Mouse (Mus musculus): ENCODE measurements around the gene Ogfr. TPM values are rescaled to one million over a fixed set of nuclear protein-coding genes. Genes with fewer than 3 reads are reported as not detected.

Ogfr gene
- total and polyA plus RNA-seq, 3 experiments = 57.3 to 79.1 (median 67.0) TPM

DNA sequence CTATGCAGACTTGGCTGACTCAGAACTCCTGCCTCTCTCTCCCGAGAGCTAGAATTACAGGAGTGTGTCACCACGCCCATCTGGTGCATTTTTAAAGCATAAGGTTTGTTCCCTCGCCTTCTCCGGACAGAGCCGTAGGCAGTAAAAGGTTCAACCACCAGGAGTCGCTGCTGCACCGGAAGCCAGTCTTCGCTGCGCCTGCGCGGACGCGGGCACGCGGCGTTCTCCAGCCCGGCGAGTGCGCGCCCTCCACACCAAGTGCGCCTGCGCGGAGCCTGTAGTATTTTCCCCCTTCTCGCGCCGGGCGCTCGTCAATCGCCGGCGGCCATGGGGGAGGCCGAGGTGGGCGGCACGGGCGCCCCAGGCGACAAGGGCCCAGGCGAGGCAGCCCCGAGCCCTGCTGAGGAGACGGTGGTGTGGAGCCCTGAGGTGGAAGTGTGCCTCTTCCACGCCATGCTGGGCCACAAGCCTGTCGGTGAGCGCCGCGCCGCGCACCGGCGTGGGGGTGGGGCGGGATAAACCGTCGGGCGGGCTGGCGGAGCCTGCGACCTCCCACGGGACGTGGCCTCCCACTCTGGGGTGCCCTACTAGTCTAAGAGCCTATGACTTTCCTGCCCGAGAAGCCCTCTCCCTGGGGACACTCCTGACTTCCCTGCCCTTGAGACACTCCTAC is 6.4 kb upstream of the Ogfr start (continued):
- TF ChIP-seq TCF12 (IDR thresholded peaks at IDR 0.05; ENCODE audit: low read depth, low read length) (peak; percentile 77), MAFK (IDR thresholded peaks at IDR 0.05; ENCODE audit: insufficient replicate concordance, low read length) (no peak), ZMIZ1 (IDR thresholded peaks at IDR 0.05; ENCODE audit: low read depth, low read length) (peak; percentile 80), ETS1 (conservative IDR thresholded peaks at IDR 0.05; ENCODE audit: low read depth, low read length) (peak; percentile 42; the same call in 1 of the 2 replicates), USF1 (IDR thresholded peaks at IDR 0.05; ENCODE audit: low read depth, low read length) (no peak), ZC3H11A (IDR thresholded peaks at IDR 0.05; ENCODE audit: low read depth, low read length) (no peak), EP300 (IDR thresholded peaks at IDR 0.05; ENCODE audit: low read length) (peak; percentile 49; the same call in 1 of the 2 replicates), JUND (conservative IDR thresholded peaks at IDR 0.05; ENCODE audit: low read depth, low read length) (no peak), CHD1 (IDR thresholded peaks at IDR 0.05; ENCODE audit: low read depth, low read length) (no peak), MAX (IDR thresholded peaks at IDR 0.05; ENCODE audit: low read length) (peak; percentile 91), JUN (IDR thresholded peaks at IDR 0.05; ENCODE audit: insufficient read depth, low read depth, low read length) (0 out of 2 replicates have a peak, but pooled peaks have one; percentile 14), IRF4 (IDR thresholded peaks at IDR 0.05; ENCODE audit: low read depth, low read length) (peak; percentile 74; the same call in 1 of the 2 replicates), USF2 (conservative IDR thresholded peaks at IDR 0.05; ENCODE audit: low read depth, low read length) (no peak), MYC (IDR thresholded peaks at IDR 0.05; ENCODE audit: low read depth, low read length) (peak; percentile 84), POLR2AphosphoS2 (IDR thresholded peaks at IDR 0.05; ENCODE audit: low read depth, low read length) (peak; percentile 51; the same call in 1 of the 2 replicates), CHD2 (IDR thresholded peaks at IDR 0.05; ENCODE audit: low read length) (peak; percentile 45; the same call in 1 of the 2 replicates), PAX5 (IDR thresholded peaks at IDR 0.05; ENCODE audit: low read length) (no peak), NELFE (IDR thresholded peaks at IDR 0.05; ENCODE audit: low read depth, low read length) (peak; percentile 88), MXI1 (IDR thresholded peaks at IDR 0.05; ENCODE audit: low read depth, low read length) (peak; percentile 81), GABPA (IDR thresholded peaks at IDR 0.05; ENCODE audit: insufficient replicate concordance, low read depth, low read length) (no peak), MEF2A (IDR thresholded peaks at IDR 0.05; ENCODE audit: borderline replicate concordance, low read depth, low read length) (peak; percentile 77; the same call in 1 of the 2 replicates)

GRCm38 (mm10) chr2:180583154-180583507 is 5.9 kb upstream of the Ogfr start:
- H3K4me3 ChIP-seq (replicated peaks in 1 of 3; ENCODE audit: low read depth in 2 of 3, low read length in 2 of 3, poor library complexity in 1 of 3) = peak overlapping the region; percentile 76 to 94 (median 88)
- H3K27ac ChIP-seq (ENCODE audit: insufficient read depth, low read depth) = no peak overlapping the region
- dilution Hi-C loops (cut with MboI; ENCODE audit: extremely low pct_ligation_motif_present, extremely low pct_unique_long_range_greater_than_20kb, low sequenced_read_pairs) = no loop called here
- TF ChIP-seq SIN3A (IDR thresholded peaks at IDR 0.05; ENCODE audit: low read length) (peak; percentile 33; the same call in 1 of the 2 replicates), ETS1 (conservative IDR thresholded peaks at IDR 0.05; ENCODE audit: low read depth, low read length) (no peak)
- peak overlapping the region; percentile 90 for H3K4me2 ChIP-seq (ENCODE audit: insufficient read depth, low read depth, poor library complexity, severe bottlenecking)
- H3K36me3 ChIP-seq (replicated peaks in 1 of 2; ENCODE audit: control insufficient read depth in 1 of 2, insufficient read depth in 1 of 2, low read length in 1 of 2) = peaks cover 15 to 41% of the 10 kb centered on the region in 2 experiments
- H3K4me1 ChIP-seq (ENCODE audit: control insufficient read depth in 1 of 2, insufficient read depth in 2 of 2) = peaks cover 12 to 37% of the 10 kb centered on the region in 2 experiments
- peaks cover 7% of the 10 kb centered on the region; the same call in 1 of the 2 replicates for H3K79me2 ChIP-seq (replicated peaks; ENCODE audit: control insufficient read depth, extremely low read depth, insufficient read depth, poor library complexity, severe bottlenecking)
- no peaks in the 10 kb centered on the region for H3K27me3 ChIP-seq (replicated peaks)
- peak overlapping the region; percentile 90 for H3K9ac ChIP-seq (ENCODE audit: insufficient read depth, low read depth)
- no peak for DNase-seq (ENCODE audit: extremely low read depth)
- no peaks in the 10 kb centered on the region for H3K9me3 ChIP-seq (replicated peaks; ENCODE audit: low read length)
- in situ Hi-C loops (cut with MboI; ENCODE audit: low pct_ligation_motif_present, low pct_unique_long_range_greater_than_20kb, low sequenced_read_pairs) = loop anchor here (5.0 kb wide), 1 partner anchor 199 kb away; no protein-coding TSS in a partner anchor

Measured in CH12.LX (cell line).